Mouse (Mus musculus): Measurements from ENCODE around the gene Foxp1. TPM values are rescaled to one million over a fixed set of nuclear protein-coding genes. Genes with fewer than 3 reads are reported as not detected.

The Foxp1 gene
- total and polyA plus RNA-seq, 3 experiments = 16.1 to 42.0 TPM; not detected in 1

DNA sequence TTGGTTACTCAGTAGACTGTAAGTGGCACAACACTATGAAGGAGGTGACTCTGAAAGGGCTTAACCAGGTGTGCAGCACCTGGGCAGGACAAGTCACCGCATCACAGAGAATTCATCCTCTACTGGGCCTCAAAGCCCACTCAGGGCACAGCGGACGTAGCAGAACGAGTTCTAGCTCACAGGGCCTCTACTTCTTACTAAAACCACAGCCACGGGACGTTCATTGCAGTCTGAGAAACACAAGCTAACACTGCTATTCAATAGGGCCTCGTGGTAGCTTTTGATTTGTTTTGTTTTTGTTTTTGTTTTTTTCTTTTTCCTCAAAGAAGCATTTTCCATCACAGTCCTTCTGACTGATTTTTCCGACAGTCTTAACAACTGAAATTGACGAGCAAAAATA lies 89.5 kb downstream of the Foxp1 start:
- Histone ChIP-seq H3K9ac (ENCODE audit: control insufficient read depth, low read depth, low read length, poor library complexity, severe bottlenecking) (no peak overlapping the region), H3K27me3 (ENCODE audit: control insufficient read depth in 1 of 2, insufficient read depth in 2 of 2, low read length in 2 of 2) (no peaks in the 10 kb centered on the region), H3K27ac (ENCODE audit: control insufficient read depth, low read depth, low read length) (no peak overlapping the region), H3K36me3 (ENCODE audit: control insufficient read depth in 1 of 2, insufficient read depth in 2 of 2, low read length in 2 of 2) (no peaks in the 10 kb centered on the region; a peak in 1 of 4 replicates), H3K9me3 (replicated peaks; ENCODE audit: insufficient read depth, low read length) (no peaks in the 10 kb centered on the region), H3K4me3 (ENCODE audit: control insufficient read depth in 1 of 2, insufficient read depth in 1 of 2, low read depth in 2 of 2, low read length in 2 of 2) (no peak overlapping the region), H3K4me1 (ENCODE audit: control insufficient read depth in 1 of 2, insufficient read depth in 2 of 2, low read length in 2 of 2) (no peaks in the 10 kb centered on the region), H3K79me2 (ENCODE audit: control insufficient read depth, insufficient read depth, low read length, poor library complexity) (no peaks in the 10 kb centered on the region)
- TF ChIP-seq ZC3H11A (IDR thresholded peaks at IDR 0.05; ENCODE audit: low read depth, low read length) (no peak), GABPA (IDR thresholded peaks at IDR 0.05; ENCODE audit: low read depth, low read length) (no peak), TBP (IDR thresholded peaks at IDR 0.05; ENCODE audit: low read depth, low read length) (no peak), ELF1 (IDR thresholded peaks at IDR 0.05; ENCODE audit: low read depth, low read length) (no peak), CTCF (IDR thresholded peaks at IDR 0.05 in 2 of 3, conservative IDR thresholded peaks at IDR 0.05 in 1 of 3; ENCODE audit: control insufficient read depth in 1 of 3, insufficient read depth in 1 of 3, low read depth in 2 of 3, low read length in 3 of 3, poor library complexity in 1 of 3, severe bottlenecking in 1 of 3) (no peak), BHLHE40 (IDR thresholded peaks at IDR 0.05; ENCODE audit: borderline replicate concordance, low read depth, low read length) (no peak), EP300 (IDR thresholded peaks at IDR 0.05; ENCODE audit: low read depth in 1 of 2, low read length in 2 of 2) (no peak), TCF12 (IDR thresholded peaks at IDR 0.05; ENCODE audit: low read depth, low read length) (no peak), POLR2A (IDR thresholded peaks at IDR 0.05; ENCODE audit: control insufficient read depth in 1 of 2, insufficient read depth in 1 of 2, low read depth in 1 of 2, low read length in 2 of 2, poor library complexity in 1 of 2) (no peak), GATA1 (IDR thresholded peaks at IDR 0.05; ENCODE audit: low read depth, low read length) (no peak), USF2 (IDR thresholded peaks at IDR 0.05; ENCODE audit: borderline replicate concordance in 1 of 2, insufficient read depth in 1 of 2, low read depth in 1 of 2, low read length in 2 of 2) (no peak), MAZ (IDR thresholded peaks at IDR 0.05; ENCODE audit: low read depth, low read length) (no peak), ZMIZ1 (IDR thresholded peaks at IDR 0.05; ENCODE audit: low read depth, low read length) (no peak), HCFC1 (IDR thresholded peaks at IDR 0.05; ENCODE audit: low read depth, low read length) (no peak), ZKSCAN1 (IDR thresholded peaks at IDR 0.05; ENCODE audit: low read depth, low read length) (no peak), UBTF (IDR thresholded peaks at IDR 0.05; ENCODE audit: borderline replicate concordance, insufficient read depth, low read depth, low read length) (no peak), TAL1 (IDR thresholded peaks at IDR 0.05; ENCODE audit: low read length) (no peak), POLR2AphosphoS5 (IDR thresholded peaks at IDR 0.05; ENCODE audit: borderline replicate concordance, low read depth, low read length) (no peak)
- DNase-seq (ENCODE audit: low read depth, low spot score) = no peak

DNA sequence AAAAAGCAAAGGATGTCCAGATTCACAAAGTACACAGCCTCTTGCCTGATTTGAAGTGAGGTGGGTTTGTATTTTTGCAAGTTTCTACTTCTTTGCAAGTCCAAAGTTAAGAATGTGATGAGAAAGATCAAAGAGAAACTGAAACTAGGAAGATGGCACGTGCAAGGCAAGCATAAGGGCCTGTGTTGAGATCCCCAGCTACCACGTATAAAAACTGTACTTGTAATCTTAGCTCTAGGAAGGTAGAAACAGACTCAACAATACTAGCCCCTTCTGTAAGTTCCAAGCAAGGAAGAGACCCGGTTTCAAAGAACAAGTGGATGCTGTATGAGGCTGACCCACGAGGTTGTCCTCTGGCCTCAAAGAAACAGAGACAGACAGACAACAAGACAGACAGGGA lies 90.6 kb downstream of the Foxp1 start:
- Histone ChIP-seq H3K79me2 (ENCODE audit: control insufficient read depth, insufficient read depth, low read length, poor library complexity) (no peaks in the 10 kb centered on the region), H3K9me3 (replicated peaks; ENCODE audit: insufficient read depth, low read length) (no peaks in the 10 kb centered on the region), H3K4me1 (ENCODE audit: control insufficient read depth in 1 of 2, insufficient read depth in 2 of 2, low read length in 2 of 2) (no peaks in the 10 kb centered on the region), H3K9ac (ENCODE audit: control insufficient read depth, low read depth, low read length, poor library complexity, severe bottlenecking) (no peak overlapping the region), H3K27ac (ENCODE audit: control insufficient read depth, low read depth, low read length) (no peak overlapping the region), H3K4me3 (ENCODE audit: control insufficient read depth in 1 of 2, insufficient read depth in 1 of 2, low read depth in 2 of 2, low read length in 2 of 2) (no peak overlapping the region), H3K36me3 (ENCODE audit: control insufficient read depth in 1 of 2, insufficient read depth in 2 of 2, low read length in 2 of 2) (no peaks in the 10 kb centered on the region; a peak in 1 of 4 replicates), H3K27me3 (ENCODE audit: control insufficient read depth in 1 of 2, insufficient read depth in 2 of 2, low read length in 2 of 2) (no peaks in the 10 kb centered on the region)
- DNase-seq (ENCODE audit: low read depth, low spot score) = no peak
- TF ChIP-seq MXI1 (IDR thresholded peaks at IDR 0.05; ENCODE audit: low read depth, low read length) (no peak), HCFC1 (IDR thresholded peaks at IDR 0.05; ENCODE audit: low read depth, low read length) (no peak), RAD21 (IDR thresholded peaks at IDR 0.05; ENCODE audit: low read depth, low read length) (no peak), ZNF384 (IDR thresholded peaks at IDR 0.05; ENCODE audit: low read depth, low read length) (no peak), MAFK (IDR thresholded peaks at IDR 0.05; ENCODE audit: borderline replicate concordance, low read depth, low read length) (no peak)

Data from MEL (cell line).